Mouse (Mus musculus) fat pad, adult 2 months (tissue): Measurements from ENCODE around the gene Vstm4.

Experiments
- DNase-seq: peaks from one replicate; pipeline ENCODE4 v3.0.0-alpha.2; 2011; ENCODE audit warnings: low read depth, low spot score; ENCODE audit errors: extremely low read depth

Vstm4 gene

DNA sequence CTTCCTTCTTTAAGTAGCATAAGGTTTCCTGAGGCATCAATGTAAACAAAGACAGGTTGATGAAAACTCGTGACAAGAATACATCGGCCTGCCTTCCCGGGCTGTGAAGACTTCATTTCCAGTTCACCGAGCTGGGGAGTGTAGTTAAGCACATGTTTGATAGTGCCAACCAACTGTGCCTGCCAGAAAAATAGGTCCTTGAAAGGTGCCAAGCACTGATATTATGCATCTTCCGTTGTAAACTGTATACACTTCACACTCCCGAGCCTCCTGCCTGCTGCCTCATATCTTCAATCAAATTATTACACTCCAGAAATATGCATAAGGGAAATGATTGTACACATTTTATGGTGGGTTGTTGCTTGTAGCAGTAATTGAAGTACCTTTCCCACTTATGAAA lies 77.5 kb downstream of the Vstm4 start:
- no peak for DNase-seq

DNA sequence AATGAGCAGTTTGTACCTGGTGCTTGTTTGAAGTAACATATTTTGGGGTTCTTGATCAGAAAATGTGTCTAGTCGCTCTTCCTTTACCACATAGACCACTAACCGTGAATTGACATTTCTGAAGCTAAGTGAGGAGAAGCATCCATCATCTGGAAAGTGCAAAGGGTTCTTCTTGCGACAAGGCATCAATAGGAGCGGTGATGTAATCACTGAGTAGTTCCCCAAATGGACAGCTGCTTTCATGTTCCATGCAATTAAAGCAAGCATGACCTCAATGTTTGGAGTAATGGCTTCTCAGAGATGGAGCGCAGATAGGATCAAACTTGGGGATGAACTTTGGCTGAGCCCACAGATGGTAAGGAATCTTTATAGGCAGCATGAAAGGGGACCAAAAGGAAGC lies 82.7 kb downstream of the Vstm4 start:
- DNase-seq: no peak

DNA sequence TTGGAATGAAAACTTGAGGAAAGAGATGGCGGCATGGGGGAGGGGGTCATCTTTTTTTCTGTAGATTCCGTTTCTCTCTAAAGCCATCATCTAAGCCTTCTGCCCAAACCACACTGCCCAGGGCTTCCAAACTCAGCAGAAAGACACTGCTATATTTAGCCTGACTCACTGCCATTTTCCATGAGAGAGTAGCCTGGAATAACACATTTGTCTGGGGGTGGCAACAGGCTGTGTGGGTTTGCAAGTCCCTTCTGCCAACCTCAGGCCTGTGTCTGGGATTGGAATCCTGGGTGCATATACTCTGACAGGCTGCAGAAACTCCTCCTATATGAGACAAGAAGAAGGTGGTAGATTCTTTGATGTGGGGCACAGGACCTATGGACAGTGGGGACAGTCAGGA lies 91.0 kb downstream of the Vstm4 start:
- no peak for DNase-seq

DNA sequence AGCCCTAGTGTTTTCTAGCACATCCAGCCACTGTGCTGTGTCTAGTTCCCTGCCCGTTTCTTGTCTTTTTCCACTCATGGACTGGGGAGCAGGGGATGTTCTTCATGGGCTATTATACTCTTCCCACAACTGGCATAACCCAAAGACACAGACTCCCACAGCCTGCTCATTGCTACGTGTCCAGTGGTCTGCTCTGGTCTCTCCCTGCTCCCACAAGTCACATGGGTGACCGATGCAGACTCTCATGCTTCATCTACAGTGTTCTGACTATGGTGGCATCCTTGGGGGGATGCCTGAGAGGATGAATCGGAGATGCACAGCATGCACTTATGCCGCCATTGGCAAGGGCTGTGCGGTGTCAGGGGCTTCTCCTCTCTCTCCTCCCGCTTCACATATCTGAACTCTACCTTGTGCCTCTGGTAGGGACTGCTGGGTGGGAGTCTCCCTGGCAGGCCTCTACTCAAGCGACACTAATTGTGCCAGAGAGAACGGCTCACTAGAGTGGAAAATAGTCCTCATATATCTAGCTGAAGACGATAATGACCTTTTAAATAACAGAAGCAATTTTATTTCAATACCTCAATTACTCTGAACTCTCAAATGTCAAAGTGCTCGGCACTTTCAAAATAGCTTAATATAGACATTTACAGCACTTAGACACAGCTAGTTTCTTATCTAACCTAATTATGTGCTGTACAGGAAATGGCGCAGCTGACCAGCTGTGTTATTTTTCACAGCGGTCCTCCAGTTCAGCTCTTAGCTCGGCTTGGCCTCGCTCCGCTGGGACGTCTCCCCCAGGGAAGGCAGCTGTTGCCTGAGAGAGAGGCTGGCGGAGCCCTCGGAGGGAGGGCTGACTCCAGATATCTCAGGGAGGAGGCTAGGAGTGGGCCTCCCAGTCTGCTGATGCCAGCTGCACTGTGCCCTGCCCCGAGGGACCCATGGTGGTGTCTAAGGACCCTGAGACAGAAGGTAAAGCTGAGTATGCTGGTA lies 94.1 kb downstream of the Vstm4 start:
- DNase-seq: no peak

DNA sequence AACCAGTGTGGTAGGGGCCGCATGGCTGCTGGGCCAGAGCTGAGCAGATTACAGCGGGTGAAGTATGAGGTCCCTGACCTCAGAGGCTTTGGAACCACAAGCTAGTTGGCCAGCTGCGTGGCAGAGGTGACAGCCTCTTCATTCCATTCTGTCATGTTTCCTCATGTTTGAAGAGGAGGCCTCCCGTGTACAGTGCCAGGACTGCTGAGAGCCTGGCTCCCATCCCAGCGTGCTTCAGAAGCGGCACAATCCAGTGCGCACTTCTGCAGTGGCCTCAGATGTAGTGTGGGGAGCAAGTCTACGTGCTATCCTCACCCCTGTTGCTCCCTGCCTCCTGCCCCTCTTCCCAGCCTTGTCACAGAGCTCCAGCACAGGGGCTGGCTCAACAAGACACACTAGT lies 99.9 kb downstream of the Vstm4 start:
- DNase-seq: no peak

DNA sequence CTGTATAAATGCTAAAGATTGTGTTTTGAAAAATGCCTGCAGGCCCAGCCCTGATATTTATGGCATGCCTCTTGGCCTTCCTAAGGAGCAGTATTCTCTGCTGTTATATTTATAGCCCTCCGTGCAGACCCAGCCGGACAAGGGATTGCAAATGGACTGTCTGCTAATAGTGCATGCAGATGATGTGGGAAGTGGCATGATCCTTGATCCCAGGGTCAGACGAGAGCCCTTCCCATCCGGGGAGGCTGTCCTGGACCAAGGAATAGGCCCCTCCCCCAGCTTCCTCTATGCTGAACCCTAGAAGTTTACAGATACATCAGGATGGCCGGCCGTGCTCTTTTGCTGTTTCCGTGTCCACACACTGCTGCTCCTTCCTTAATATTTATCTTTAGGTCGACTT lies 102.1 kb downstream of the Vstm4 start:
- no peak for DNase-seq

DNA sequence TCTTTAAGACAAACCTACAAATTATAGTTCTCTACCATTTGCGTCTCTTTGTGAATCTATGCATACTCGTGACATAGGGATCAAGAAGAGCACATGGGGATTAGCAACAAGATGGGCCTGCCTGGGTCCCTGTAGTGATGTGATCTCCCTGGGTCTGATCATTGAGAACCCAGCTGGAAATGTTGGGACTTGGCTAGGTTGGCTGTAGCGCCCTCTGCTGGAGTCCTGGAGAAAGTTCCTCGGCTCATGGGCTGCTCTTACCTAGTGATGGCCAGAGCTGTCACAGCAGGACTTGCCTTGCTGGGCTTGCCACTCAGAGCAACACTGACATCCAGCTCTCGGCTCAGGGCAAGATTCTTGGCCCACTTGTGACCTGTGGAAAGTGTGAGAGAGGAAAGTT lies 103.9 kb downstream of the Vstm4 start:
- no peak for DNase-seq

DNA sequence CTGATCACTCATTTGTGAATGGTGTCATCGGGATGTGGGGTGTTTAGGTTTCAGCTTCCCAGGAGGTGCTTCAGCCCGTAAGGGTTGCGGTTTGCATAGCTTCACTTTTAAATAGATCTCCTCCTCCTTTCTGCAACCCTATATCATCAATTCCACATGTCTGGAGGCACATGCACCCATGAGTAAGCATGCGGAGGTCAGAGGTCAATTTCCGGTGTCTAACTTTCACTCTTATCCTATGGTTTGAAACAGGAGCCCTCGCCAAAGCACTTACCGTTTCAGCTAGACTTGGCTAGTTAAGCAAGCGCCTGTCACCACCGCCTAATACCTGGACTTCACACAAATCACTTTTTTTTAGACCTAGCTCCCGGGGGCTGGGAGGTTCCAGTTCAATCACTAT lies 108.2 kb downstream of the Vstm4 start:
- no peak for DNase-seq

DNA sequence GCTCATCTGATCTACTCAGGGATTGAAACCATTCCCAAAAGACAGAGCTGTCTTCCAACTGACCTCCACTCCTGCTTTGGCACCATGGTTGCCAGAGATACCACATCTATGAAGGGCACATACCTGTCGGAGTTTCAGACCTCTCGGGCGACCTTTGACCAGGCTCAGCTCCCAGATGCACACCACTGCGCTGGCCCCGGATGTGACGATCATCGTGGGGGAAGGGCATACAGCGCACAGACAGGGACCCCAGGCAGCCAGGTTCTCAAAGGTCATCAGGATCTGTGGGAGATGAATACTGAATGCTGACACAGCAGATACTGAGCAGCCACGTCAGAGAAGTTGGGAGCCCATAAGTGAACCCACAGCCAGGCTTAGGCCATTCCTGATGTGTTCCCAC lies 114.1 kb downstream of the Vstm4 start:
- DNase-seq: no peak

DNA sequence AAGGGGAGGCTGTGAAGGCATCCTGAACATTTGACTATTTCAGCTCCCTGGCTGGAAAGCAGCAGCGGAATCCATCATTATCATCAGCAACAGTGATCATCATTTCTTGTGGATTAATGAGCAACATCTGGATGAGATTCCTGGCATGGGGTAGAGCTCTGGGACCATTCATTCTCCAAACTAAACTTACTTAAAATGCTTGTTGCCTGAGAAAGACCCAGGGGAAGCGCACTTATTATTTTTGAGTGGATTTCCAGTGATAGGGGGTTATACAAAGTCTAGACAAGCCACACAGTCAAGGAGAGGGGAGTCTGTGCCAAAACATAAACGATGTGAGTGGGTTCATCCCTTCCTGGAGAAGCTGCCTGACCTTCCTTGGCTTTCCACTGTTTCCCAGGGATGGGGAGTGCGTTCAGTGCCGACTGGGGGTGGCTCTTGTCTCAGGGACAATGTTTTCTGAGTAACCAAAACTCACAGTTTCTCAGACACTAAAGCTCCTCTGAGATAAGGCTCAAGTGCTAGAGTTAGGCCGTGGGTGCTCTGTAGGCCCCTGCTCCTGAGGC lies 127.7 kb downstream of the Vstm4 start:
- no peak for DNase-seq

DNA sequence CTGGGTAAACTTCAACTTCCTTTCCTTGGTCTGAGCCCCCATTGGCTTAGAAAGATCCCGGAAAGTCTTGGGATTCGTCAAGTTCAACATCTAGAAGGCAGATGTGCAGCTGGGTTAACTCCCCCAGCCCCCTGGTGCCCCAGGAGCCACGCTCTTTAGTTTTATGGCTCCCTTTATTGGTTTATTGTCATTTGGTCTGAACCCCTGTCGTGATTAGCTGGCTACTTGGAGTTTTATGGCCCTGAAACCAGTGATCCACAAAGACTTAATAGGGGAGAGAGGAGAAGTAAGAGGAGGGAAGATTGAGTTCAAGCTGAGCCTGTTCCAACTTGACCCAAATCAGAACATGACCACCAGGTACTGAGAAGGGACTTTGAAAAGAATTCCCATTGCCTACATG lies 130.1 kb downstream of the Vstm4 start:
- no peak for DNase-seq
